Mouse (Mus musculus): ENCODE measurements around the gene Cenpj. TPM values are rescaled to one million over a fixed set of nuclear protein-coding genes. Genes with fewer than 3 reads are reported as not detected.
A peak's percentile ranks its signal among the peaks of the same experiment; 100 is the strongest.

Gene Cenpj
- 5.3 TPM in 2 replicates for polyA plus RNA-seq (2015; fragmentation: Nextera tagmentation; extraction: Ambion mirVana)

GRCm38 (mm10) chr14:56575416-56575815 lies at the start of gene Cenpj, which contains the start of gene Parp4:
TSS of gene Cenpj (minus strand) at chr14:56575425.
TSS of gene Parp4 (plus strand) at chr14:56575619.
- 1% methylated on average over 24 of the region's 24 CpGs for WGBS

GRCm38 (mm10) chr14:56620425-56620824 lies 45.2 kb upstream of the Cenpj start:
- H3K27ac ChIP-seq (ENCODE audit: low read length) = no peak overlapping the region
- H3K36me3 ChIP-seq (ENCODE audit: control insufficient read depth, insufficient read depth, low read length) = no peaks in the 10 kb centered on the region
- ATAC-seq = no peak
- H3K4me1 ChIP-seq (ENCODE audit: control insufficient read depth, insufficient read depth, low read length) = no peaks in the 10 kb centered on the region
- H3K9ac ChIP-seq (ENCODE audit: low read depth, low read length) = no peak overlapping the region
- no peaks in the 10 kb centered on the region for H3K9me3 ChIP-seq (replicated peaks; ENCODE audit: control insufficient read depth, low read length, poor library complexity, severe bottlenecking)
- no peak overlapping the region for H3K4me2 ChIP-seq (ENCODE audit: low read length)
- H3K27me3 ChIP-seq (ENCODE audit: control insufficient read depth, insufficient read depth, low read depth, low read length) = no peaks in the 10 kb centered on the region
- no peak overlapping the region for H3K4me3 ChIP-seq (ENCODE audit: low read depth, low read length)
- 93% methylated on average over 8 of the region's 8 CpGs for WGBS

More at GRCm38 (mm10) chr14:56575416-56575815, at the start of gene Cenpj, which contains the start of gene Parp4:
- Histone ChIP-seq H3K27ac (ENCODE audit: low read length) (no peak within 1 kb of the TSS), H3K9me3 (replicated peaks; ENCODE audit: control insufficient read depth, low read length, poor library complexity, severe bottlenecking) (no peaks in the 10 kb centered on the region), H3K4me1 (ENCODE audit: control insufficient read depth, insufficient read depth, low read length) (0 out of 2 replicates have a peak, but pooled peaks cover 4% of the 10 kb centered on the region), H3K9ac (ENCODE audit: low read depth, low read length) (peak within 1 kb of the TSS; percentile 49), H3K4me3 (ENCODE audit: low read depth, low read length) (peak within 1 kb of the TSS; percentile 36), H3K36me3 (ENCODE audit: control insufficient read depth, insufficient read depth, low read length) (no peaks in the 10 kb centered on the region), H3K27me3 (ENCODE audit: control insufficient read depth, insufficient read depth, low read depth, low read length) (peaks cover 5% of the 10 kb centered on the region; the same call in 1 of the 2 replicates), H3K4me2 (ENCODE audit: low read length) (peak within 1 kb of the TSS; percentile 59)
- no peak for ATAC-seq

GRCm38 (mm10) chr14:56617470-56617869 lies 42.2 kb upstream of the Cenpj start:
- H3K4me3 ChIP-seq (ENCODE audit: low read depth, low read length) = no peak overlapping the region
- no peaks in the 10 kb centered on the region for H3K36me3 ChIP-seq (ENCODE audit: control insufficient read depth, insufficient read depth, low read length)
- H3K9me3 ChIP-seq (replicated peaks; ENCODE audit: control insufficient read depth, low read length, poor library complexity, severe bottlenecking) = no peaks in the 10 kb centered on the region
- no peaks in the 10 kb centered on the region for H3K27me3 ChIP-seq (ENCODE audit: control insufficient read depth, insufficient read depth, low read depth, low read length)
- H3K4me2 ChIP-seq (ENCODE audit: low read length) = no peak overlapping the region
- H3K4me1 ChIP-seq (ENCODE audit: control insufficient read depth, insufficient read depth, low read length) = no peaks in the 10 kb centered on the region
- no peak overlapping the region for H3K27ac ChIP-seq (ENCODE audit: low read length)
- no peak overlapping the region for H3K9ac ChIP-seq (ENCODE audit: low read depth, low read length)
- WGBS = 80% methylated on average over 1 of the region's 1 CpGs
- ATAC-seq = no peak

- Histone ChIP-seq H3K9ac (ENCODE audit: low read depth, low read length) (no peak overlapping the region), H3K4me3 (ENCODE audit: low read depth, low read length) (no peak overlapping the region)
- WGBS = 93% methylated on average over 3 of the region's 3 CpGs
Measured at GRCm38 (mm10) chr14:56613212-56613611, 38.0 kb upstream of the Cenpj start.

DNA sequence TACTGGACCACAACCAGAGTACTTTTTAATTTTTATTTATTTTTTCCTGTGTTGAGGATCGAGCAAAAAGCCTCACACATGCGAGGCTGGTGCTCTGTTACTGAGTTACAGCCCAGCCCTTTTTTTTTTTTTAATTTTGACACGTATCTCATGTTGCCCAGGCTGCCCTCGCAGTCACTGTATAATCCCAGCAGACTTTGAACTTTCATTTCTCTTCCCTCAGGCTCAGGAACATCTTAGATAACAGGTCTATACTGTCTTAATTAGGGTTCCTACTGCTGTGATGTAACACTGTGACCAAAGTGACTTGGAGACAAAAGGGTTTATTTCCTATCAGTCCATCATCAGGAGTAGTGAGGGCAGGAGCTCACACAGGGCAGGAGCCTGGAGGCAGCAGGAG lies 29.9 kb upstream of the Cenpj start:
- no peaks in the 10 kb centered on the region for H3K36me3 ChIP-seq (ENCODE audit: control insufficient read depth, insufficient read depth, low read length)
- no peaks in the 10 kb centered on the region for H3K27me3 ChIP-seq (ENCODE audit: control insufficient read depth, insufficient read depth, low read depth, low read length)
- no peaks in the 10 kb centered on the region for H3K9me3 ChIP-seq (replicated peaks; ENCODE audit: control insufficient read depth, low read length, poor library complexity, severe bottlenecking)
- no peak overlapping the region for H3K9ac ChIP-seq (ENCODE audit: low read depth, low read length)
- no peak overlapping the region for H3K27ac ChIP-seq (ENCODE audit: low read length)
- H3K4me2 ChIP-seq (ENCODE audit: low read length) = no peak overlapping the region
- H3K4me3 ChIP-seq (ENCODE audit: low read depth, low read length) = no peak overlapping the region
- ATAC-seq = no peak
- H3K4me1 ChIP-seq (ENCODE audit: control insufficient read depth, insufficient read depth, low read length) = no peaks in the 10 kb centered on the region
- WGBS = 82% methylated on average over 4 of the region's 4 CpGs

More at GRCm38 (mm10) chr14:56613212-56613611, 38.0 kb upstream of the Cenpj start:
- H3K4me1 ChIP-seq (ENCODE audit: control insufficient read depth, insufficient read depth, low read length) = no peaks in the 10 kb centered on the region
- no peak overlapping the region for H3K27ac ChIP-seq (ENCODE audit: low read length)
- H3K27me3 ChIP-seq (ENCODE audit: control insufficient read depth, insufficient read depth, low read depth, low read length) = no peaks in the 10 kb centered on the region
- no peaks in the 10 kb centered on the region for H3K36me3 ChIP-seq (ENCODE audit: control insufficient read depth, insufficient read depth, low read length)
- no peak overlapping the region for H3K4me2 ChIP-seq (ENCODE audit: low read length)
- H3K9me3 ChIP-seq (replicated peaks; ENCODE audit: control insufficient read depth, low read length, poor library complexity, severe bottlenecking) = no peaks in the 10 kb centered on the region
- no peak for ATAC-seq

GRCm38 (mm10) chr14:56604438-56604837 lies 29.2 kb upstream of the Cenpj start:
- Histone ChIP-seq H3K9ac (ENCODE audit: low read depth, low read length) (no peak overlapping the region), H3K27me3 (ENCODE audit: control insufficient read depth, insufficient read depth, low read depth, low read length) (no peaks in the 10 kb centered on the region), H3K4me1 (ENCODE audit: control insufficient read depth, insufficient read depth, low read length) (no peaks in the 10 kb centered on the region), H3K4me3 (ENCODE audit: low read depth, low read length) (no peak overlapping the region), H3K4me2 (ENCODE audit: low read length) (no peak overlapping the region), H3K27ac (ENCODE audit: low read length) (no peak overlapping the region), H3K36me3 (ENCODE audit: control insufficient read depth, insufficient read depth, low read length) (no peaks in the 10 kb centered on the region), H3K9me3 (replicated peaks; ENCODE audit: control insufficient read depth, low read length, poor library complexity, severe bottlenecking) (no peaks in the 10 kb centered on the region)
- ATAC-seq = no peak
- 98% methylated on average over 5 of the region's 5 CpGs for WGBS

GRCm38 (mm10) chr14:56602069-56602468 lies 26.8 kb upstream of the Cenpj start:
- Histone ChIP-seq H3K9me3 (replicated peaks; ENCODE audit: control insufficient read depth, low read length, poor library complexity, severe bottlenecking) (no peaks in the 10 kb centered on the region), H3K36me3 (ENCODE audit: control insufficient read depth, insufficient read depth, low read length) (no peaks in the 10 kb centered on the region), H3K4me2 (ENCODE audit: low read length) (no peak overlapping the region), H3K4me1 (ENCODE audit: control insufficient read depth, insufficient read depth, low read length) (no peaks in the 10 kb centered on the region), H3K4me3 (ENCODE audit: low read depth, low read length) (no peak overlapping the region), H3K27me3 (ENCODE audit: control insufficient read depth, insufficient read depth, low read depth, low read length) (no peaks in the 10 kb centered on the region), H3K27ac (ENCODE audit: low read length) (no peak overlapping the region), H3K9ac (ENCODE audit: low read depth, low read length) (no peak overlapping the region)
- WGBS = 88% methylated on average over 9 of the region's 9 CpGs
- no peak for ATAC-seq

DNA sequence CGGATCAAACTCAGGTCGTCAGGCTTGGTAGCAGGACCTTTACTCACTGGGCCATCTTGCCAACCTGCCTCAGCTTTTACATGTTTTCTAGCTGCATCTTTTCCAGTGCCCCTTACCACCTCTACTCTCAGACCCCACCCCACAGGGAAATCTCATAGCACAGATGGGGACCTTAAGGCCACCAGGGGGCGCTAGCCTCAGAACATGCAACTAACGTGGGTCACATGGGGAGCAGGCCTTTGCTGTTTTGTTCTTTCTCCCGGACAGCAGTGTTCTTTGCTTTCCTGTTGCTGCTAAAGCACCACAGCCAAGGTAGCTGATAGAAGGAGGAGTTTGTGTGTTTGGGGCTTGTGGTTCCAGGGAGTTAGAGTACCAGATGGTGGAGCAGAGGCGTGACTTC lies 23.5 kb upstream of the Cenpj start:
- no peak overlapping the region for H3K4me2 ChIP-seq (ENCODE audit: low read length)
- no peaks in the 10 kb centered on the region for H3K27me3 ChIP-seq (ENCODE audit: control insufficient read depth, insufficient read depth, low read depth, low read length)
- no peak overlapping the region for H3K27ac ChIP-seq (ENCODE audit: low read length)
- 45% methylated on average over 6 of the region's 6 CpGs for WGBS
- H3K9ac ChIP-seq (ENCODE audit: low read depth, low read length) = no peak overlapping the region
- no peak overlapping the region for H3K4me3 ChIP-seq (ENCODE audit: low read depth, low read length)
- no peak for ATAC-seq
- H3K4me1 ChIP-seq (ENCODE audit: control insufficient read depth, insufficient read depth, low read length) = no peaks in the 10 kb centered on the region
- H3K9me3 ChIP-seq (replicated peaks; ENCODE audit: control insufficient read depth, low read length, poor library complexity, severe bottlenecking) = no peaks in the 10 kb centered on the region
- H3K36me3 ChIP-seq (ENCODE audit: control insufficient read depth, insufficient read depth, low read length) = no peaks in the 10 kb centered on the region

- no peaks in the 10 kb centered on the region for H3K9me3 ChIP-seq (replicated peaks; ENCODE audit: control insufficient read depth, low read length, poor library complexity, severe bottlenecking)
- 93% methylated on average over 1 of the region's 1 CpGs for WGBS
- no peak for ATAC-seq
- no peaks in the 10 kb centered on the region for H3K27me3 ChIP-seq (ENCODE audit: control insufficient read depth, insufficient read depth, low read depth, low read length)
- no peak overlapping the region for H3K4me2 ChIP-seq (ENCODE audit: low read length)
- H3K4me1 ChIP-seq (ENCODE audit: control insufficient read depth, insufficient read depth, low read length) = no peaks in the 10 kb centered on the region
- no peak overlapping the region for H3K9ac ChIP-seq (ENCODE audit: low read depth, low read length)
- no peak overlapping the region for H3K27ac ChIP-seq (ENCODE audit: low read length)
- H3K36me3 ChIP-seq (ENCODE audit: control insufficient read depth, insufficient read depth, low read length) = no peaks in the 10 kb centered on the region
- H3K4me3 ChIP-seq (ENCODE audit: low read depth, low read length) = no peak overlapping the region
Measured at GRCm38 (mm10) chr14:56594811-56595210, 19.6 kb upstream of the Cenpj start.

Measured in midbrain, embryonic 16.5 days (tissue).